Mouse (Mus musculus) ES-E14 (cell line): ENCODE results near the gene Rtl9. TPM values are rescaled to one million over a fixed set of nuclear protein-coding genes. Genes with fewer than 3 reads are reported as not detected.

Experiments used
- DNase-seq: peaks from one replicate; pipeline ENCODE4 v3.0.0-alpha.2; 2013; ENCODE audit warnings: low read depth, low spot score
- H3K27ac ChIP-seq: 2 replicates; pipeline ENCODE4 v1.5.1; 2012; ENCODE audit warnings: low read depth, mild to moderate bottlenecking, low read length, moderate library complexity, mixed read lengths; ENCODE audit not compliant: poor library complexity, insufficient read depth, severe bottlenecking
- H3K36me3 ChIP-seq: 2 replicates; pipeline ENCODE4 v1.6.1; 2012; ENCODE audit warnings: mild to moderate bottlenecking, low read length, moderate library complexity, mixed read lengths; ENCODE audit not compliant: control insufficient read depth, poor library complexity, insufficient read depth, severe bottlenecking
- H3K4me1 ChIP-seq, 2 experiments: fragments of 150-350 bp in 1 of 2; sonication (generic) in 1 of 2; 2 replicates each; pipeline ENCODE4 v1.6.1; 2012; ENCODE audit warnings: low read length in 2 of 2, mild to moderate bottlenecking in 1 of 2, mixed read lengths in 1 of 2; ENCODE audit not compliant: control insufficient read depth in 2 of 2, insufficient read depth in 2 of 2, poor library complexity in 1 of 2
- H3K4me3 ChIP-seq, 2 experiments: fragments of 150-350 bp in 1 of 2; sonication (generic) in 1 of 2; 2 replicates each; pipeline ENCODE4 v1.5.1; 2012; ENCODE audit warnings: low read length in 2 of 2, low read depth in 1 of 2, mild to moderate bottlenecking in 1 of 2, mixed read lengths in 1 of 2; ENCODE audit not compliant: insufficient read depth in 1 of 2, poor library complexity in 1 of 2, severe bottlenecking in 1 of 2
- H3K9ac ChIP-seq: 2 replicates; pipeline ENCODE4 v1.6.1; 2012; ENCODE audit warnings: low read depth, mild to moderate bottlenecking, low read length, mixed read lengths; ENCODE audit not compliant: poor library complexity, insufficient read depth, severe bottlenecking
- H3K9me3 ChIP-seq: fragments of 150-350 bp; sonication (generic); 2 replicates; pipeline ENCODE4 v1.6.1; 2012; ENCODE audit warnings: low read depth, mild to moderate bottlenecking, low read length; ENCODE audit not compliant: control insufficient read depth, insufficient read depth
- CHD2 ChIP-seq: IDR thresholded peaks from 2 replicates; pipeline ENCODE4 v1.6.1; 2014; ENCODE audit warnings: mild to moderate bottlenecking, low read depth, low read length, inconsistent platforms
- HCFC1 ChIP-seq: IDR thresholded peaks from 2 replicates; pipeline ENCODE4 v1.6.1; 2012; ENCODE audit warnings: low read length, inconsistent platforms, borderline replicate concordance; ENCODE audit not compliant: insufficient read depth
- MAFK ChIP-seq: IDR thresholded peaks from 2 replicates; pipeline ENCODE4 v1.6.1; 2014; ENCODE audit warnings: mild to moderate bottlenecking, low read depth, low read length, inconsistent platforms; ENCODE audit not compliant: insufficient read depth
- ZC3H11A ChIP-seq: IDR thresholded peaks from 2 replicates; pipeline ENCODE4 v1.6.1; 2012; ENCODE audit warnings: low read depth, mild to moderate bottlenecking, inconsistent platforms, low read length, borderline replicate concordance
- ZNF384 ChIP-seq: IDR thresholded peaks from 2 replicates; pipeline ENCODE4 v1.6.1; 2012; ENCODE audit warnings: low read depth, low read length, inconsistent platforms
- in situ Hi-C, 2 experiments: fragments of 600-800 bp; cut with MboI; formaldehyde crosslinking; loops; one replicate each; pipeline ENCODE4 v1.15.1; 2025; ENCODE audit warnings: low sequenced_read_pairs in 2 of 2, inconsistent platforms in 1 of 2; ENCODE audit not compliant: unreplicated experiment in 2 of 2
- total RNA-seq: library from RNA; depleted of rRNA; stranded (reverse); fragments of 300-350 nt; gene quantifications from 2 replicates; pipeline ENCODE4 v1.2.3, GENCODE M21; 2012; rRNA removed

The Rtl9 gene
- total RNA-seq, 1 experiment: not detected

GRCm38 (mm10) chrX:143097551-143097950 is 1.8 kb upstream of the Rtl9 start:
- no peaks in the 10 kb centered on the region for H3K9me3 ChIP-seq
- H3K4me3 ChIP-seq: no peak overlapping the region
- DNase-seq: no peak
- H3K4me1 ChIP-seq: no peaks in the 10 kb centered on the region
- no peak overlapping the region for H3K9ac ChIP-seq
- no peaks in the 10 kb centered on the region for H3K36me3 ChIP-seq
- TF ChIP-seq MAFK: no peak
- no peak for TF ChIP-seq ZC3H11A
- no peak for TF ChIP-seq CHD2
- no peak for TF ChIP-seq HCFC1
- no peak for TF ChIP-seq ZNF384
- H3K27ac ChIP-seq: no peak overlapping the region
- in situ Hi-C loops: loop anchor here in 1 of 2 experiments (10.0 kb wide), 1 partner anchor 347 kb away; no protein-coding TSS in a partner anchor

- H3K4me3 ChIP-seq: no peak overlapping the region
- in situ Hi-C loops: loop anchor here in 1 of 2 experiments (10.0 kb wide), 1 partner anchor 342 kb away; no protein-coding TSS in a partner anchor
- H3K36me3 ChIP-seq: no peaks in the 10 kb centered on the region
- no peak overlapping the region for H3K9ac ChIP-seq
- H3K27ac ChIP-seq: no peak overlapping the region
- no peaks in the 10 kb centered on the region for H3K4me1 ChIP-seq
- DNase-seq: no peak
- TF ChIP-seq HCFC1: no peak
- no peak for TF ChIP-seq ZNF384
- TF ChIP-seq MAFK: no peak
- no peak for TF ChIP-seq CHD2
- no peak for TF ChIP-seq ZC3H11A
- no peaks in the 10 kb centered on the region for H3K9me3 ChIP-seq
These were observed 3.8 kb downstream of the Rtl9 start for GRCm38 (mm10) chrX:143103146-143103545.

DNA sequence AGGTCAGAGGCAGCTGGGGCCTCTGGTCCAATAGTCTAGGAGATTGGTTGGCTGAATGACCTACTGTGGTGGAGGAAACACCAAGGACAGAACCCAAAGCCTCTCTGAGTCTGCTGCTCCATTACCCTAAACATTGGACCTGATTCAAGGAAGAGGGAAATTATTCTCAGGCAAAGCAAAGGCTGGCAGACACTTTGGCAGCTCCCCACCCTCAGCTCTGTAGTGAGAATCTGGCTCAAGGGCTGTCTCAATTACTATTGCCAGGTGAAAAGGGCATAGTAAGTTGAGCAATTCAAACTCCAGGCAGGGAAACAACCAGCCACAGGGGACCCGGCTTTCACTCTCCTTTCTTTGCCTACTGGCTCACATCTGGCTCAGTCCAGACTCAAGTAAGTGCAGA is 6.5 kb downstream of the Rtl9 start:
- TF ChIP-seq ZC3H11A (no peak), CHD2 (no peak), MAFK (no peak), HCFC1 (no peak), ZNF384 (no peak)
- Histone ChIP-seq H3K4me3 (no peak overlapping the region), H3K9ac (no peak overlapping the region), H3K27ac (no peak overlapping the region), H3K4me1 (no peaks in the 10 kb centered on the region), H3K9me3 (no peaks in the 10 kb centered on the region), H3K36me3 (no peaks in the 10 kb centered on the region)
- DNase-seq: no peak
- in situ Hi-C loops: loop anchor here in 1 of 2 experiments (10.0 kb wide), 1 partner anchor 339 kb away; no protein-coding TSS in a partner anchor

GRCm38 (mm10) chrX:143112546-143112945 is 13.2 kb downstream of the Rtl9 start:
- in situ Hi-C loops: no loop called here
- TF ChIP-seq CHD2: no peak
- TF ChIP-seq MAFK: no peak
- no peak for TF ChIP-seq ZC3H11A
- DNase-seq: no peak
- H3K36me3 ChIP-seq: no peaks in the 10 kb centered on the region
- no peaks in the 10 kb centered on the region for H3K4me1 ChIP-seq
- no peak overlapping the region for H3K9ac ChIP-seq
- H3K27ac ChIP-seq: no peak overlapping the region
- no peak overlapping the region for H3K4me3 ChIP-seq
- H3K9me3 ChIP-seq: no peaks in the 10 kb centered on the region

Other genes starting within 250 kb of the Rtl9 start
- gene Ammecr1, start 132.9 kb upstream of the Rtl9 start, total RNA-seq: 9.0 and 10.1 TPM in 2 replicates